Mouse (Mus musculus): Measurements from ENCODE around the gene Ipo4.

Gene Ipo4

GRCm38 (mm10) chr14:55629312-55629711 is 6.4 kb downstream of the Ipo4 start:
- peak; percentile 94 for DNase-seq

- DNase-seq = no peak
These were observed 7.5 kb downstream of the Ipo4 start for GRCm38 (mm10) chr14:55628077-55628827.

GRCm38 (mm10) chr14:55618486-55619195 is 17.1 kb downstream of the Ipo4 start:
- DNase-seq = peak; percentile 31

GRCm38 (mm10) chr14:55617822-55618221 is 17.9 kb downstream of the Ipo4 start, which contains the start of gene Rec8:
TSS of gene Rec8 (plus strand) at chr14:55618037.
- no peak for DNase-seq

DNA sequence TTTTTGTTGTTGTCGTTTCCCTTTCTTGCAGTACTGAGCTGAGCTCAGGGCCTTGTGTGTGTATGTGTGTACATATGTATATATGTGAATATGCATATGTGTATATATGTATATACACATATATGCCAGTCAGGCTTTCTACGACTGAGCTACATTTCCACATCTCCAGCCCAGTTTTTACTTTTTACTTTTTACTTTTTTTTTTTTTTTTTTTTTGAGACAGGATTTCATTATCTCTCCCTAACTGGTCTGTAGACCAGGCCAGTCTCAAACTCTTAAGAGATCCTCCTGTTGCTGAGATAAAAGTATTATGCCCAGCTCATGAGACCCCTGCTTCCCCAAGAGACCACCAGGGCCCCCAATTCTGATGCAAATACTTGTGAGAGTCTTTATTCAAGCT is 18.9 kb downstream of the Ipo4 start:
- no peak for DNase-seq

- DNase-seq = no peak
These were observed 19.9 kb downstream of the Ipo4 start for GRCm38 (mm10) chr14:55615876-55616275.

GRCm38 (mm10) chr14:55614565-55615178 is 21.1 kb downstream of the Ipo4 start:
- DNase-seq = no peak

DNA sequence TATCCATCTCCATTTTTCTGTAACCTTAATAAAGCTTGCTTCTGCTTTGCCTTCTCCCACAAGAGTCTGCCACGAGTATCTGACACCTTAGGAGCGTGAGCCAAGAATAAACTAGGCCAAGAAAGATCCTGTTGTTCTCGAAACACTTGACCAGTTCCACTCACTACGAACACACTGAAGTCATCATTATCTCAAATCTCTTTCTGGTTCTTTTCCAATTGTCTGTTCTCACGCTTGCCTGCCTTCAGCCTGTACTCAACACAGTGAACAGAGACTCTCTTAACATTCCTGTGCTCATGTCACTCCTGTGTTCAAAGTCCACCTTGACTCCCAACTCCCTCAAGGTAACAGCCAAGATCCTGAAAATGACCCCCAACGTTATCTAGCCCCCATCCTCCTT is 22.4 kb downstream of the Ipo4 start:
- no peak for DNase-seq

GRCm38 (mm10) chr14:55608339-55608738 is 27.4 kb downstream of the Ipo4 start:
- DNase-seq = no peak

DNA sequence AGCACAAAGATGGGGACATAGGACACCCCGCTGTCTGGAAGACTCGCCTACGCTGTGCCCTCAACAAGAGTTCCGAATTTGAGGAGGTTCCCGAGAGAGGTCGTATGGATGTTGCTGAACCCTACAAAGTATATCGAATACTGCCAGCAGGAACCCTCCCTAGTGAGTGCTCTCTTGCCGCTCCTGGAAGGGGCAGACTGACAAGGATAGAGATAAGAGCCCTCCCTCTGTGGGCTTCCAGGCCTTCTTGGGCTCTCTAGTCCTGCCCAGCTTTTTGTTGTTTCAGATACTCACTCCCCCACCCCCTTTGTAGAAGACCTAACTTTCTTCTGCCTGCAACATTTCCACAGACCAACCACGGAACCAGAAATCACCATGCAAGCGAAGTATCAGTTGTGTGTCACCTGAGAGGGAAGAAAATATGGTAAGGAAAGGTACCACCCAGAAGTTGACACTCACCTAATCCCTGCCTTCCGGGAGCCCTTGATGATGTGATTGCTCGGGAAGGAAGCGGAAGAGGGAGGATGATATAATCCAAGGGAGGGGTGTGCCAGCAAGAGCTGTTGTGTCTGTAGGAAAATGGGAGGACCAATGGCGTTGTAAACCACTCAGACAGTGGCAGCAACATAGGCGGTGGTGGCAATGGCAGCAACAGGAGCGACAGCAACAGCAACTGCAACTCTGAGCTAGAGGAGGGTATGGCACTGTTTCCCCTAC is 29.9 kb downstream of the Ipo4 start:
- DNase-seq = no peak

DNA sequence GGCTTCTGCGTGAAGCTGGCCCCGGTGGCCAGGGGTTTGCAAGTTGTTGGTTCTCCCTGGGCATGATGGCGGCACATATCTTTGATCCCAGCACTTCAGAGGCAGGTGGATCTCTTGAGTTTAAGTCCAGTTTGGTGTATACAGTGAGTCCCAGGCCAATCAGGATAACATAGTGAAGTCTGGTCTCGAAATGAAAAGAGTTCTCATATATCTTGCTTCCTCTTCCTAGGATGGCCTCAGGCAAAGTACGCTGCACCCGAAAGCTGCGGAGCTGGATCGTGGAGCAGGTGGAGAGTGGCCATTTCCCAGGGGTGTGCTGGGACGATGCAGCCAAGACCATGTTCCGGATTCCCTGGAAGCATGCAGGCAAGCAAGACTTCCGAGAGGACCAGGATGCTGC is 30.9 kb downstream of the Ipo4 start:
- DNase-seq = no peak

DNA sequence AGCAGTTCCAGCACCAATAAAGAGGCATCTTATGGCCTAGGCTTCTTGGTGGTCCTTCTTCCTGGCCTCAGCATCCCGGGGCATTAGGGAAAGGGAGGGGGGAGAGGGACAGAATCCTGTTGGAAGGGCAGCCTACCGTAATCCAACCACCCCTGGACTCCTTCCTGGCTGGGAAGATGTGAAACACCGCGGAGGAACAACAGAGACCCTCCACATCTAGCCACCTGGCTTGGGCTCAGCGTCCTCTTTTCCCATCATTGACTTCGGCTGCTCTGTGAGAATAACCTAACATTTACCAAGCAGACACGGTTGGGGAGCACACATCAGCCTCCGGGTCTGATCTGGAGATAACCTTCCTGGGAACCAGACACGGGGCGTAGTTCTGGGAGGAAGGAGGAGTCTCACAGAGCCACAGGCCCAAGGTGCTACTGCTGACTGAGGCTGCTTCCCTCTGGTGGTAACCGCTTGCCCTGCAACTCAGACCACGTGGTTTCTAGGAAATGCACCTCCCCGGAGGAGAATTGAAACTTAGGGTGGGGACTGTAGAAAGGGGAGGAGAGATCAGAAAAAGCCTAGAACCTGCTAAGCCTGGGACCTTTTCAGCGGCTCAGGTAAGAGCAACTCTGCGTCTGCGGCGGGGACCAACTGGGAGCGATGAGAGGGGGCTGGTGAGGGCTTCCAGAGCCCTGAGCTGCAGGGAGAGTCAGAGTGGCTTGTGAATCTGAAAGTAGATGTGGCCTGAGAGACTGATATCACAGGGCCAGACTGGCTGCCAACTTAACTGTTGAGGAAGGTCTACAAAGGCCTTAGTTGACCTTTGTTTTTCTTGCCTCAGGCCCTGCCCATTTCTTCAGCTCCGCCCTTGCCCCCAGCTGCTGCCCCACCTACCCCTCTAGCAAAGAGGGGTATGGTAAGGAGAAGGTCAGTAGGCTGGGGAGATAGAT is 31.9 kb downstream of the Ipo4 start:
- DNase-seq = peak; percentile 93

GRCm38 (mm10) chr14:55603271-55603632 is 32.5 kb downstream of the Ipo4 start, which contains the start of gene Irf9:
TSS of gene Irf9 (plus strand) at chr14:55603571.
- DNase-seq = no peak

GRCm38 (mm10) chr14:55598521-55599390 is 37.0 kb downstream of the Ipo4 start:
- no peak for DNase-seq

DNA sequence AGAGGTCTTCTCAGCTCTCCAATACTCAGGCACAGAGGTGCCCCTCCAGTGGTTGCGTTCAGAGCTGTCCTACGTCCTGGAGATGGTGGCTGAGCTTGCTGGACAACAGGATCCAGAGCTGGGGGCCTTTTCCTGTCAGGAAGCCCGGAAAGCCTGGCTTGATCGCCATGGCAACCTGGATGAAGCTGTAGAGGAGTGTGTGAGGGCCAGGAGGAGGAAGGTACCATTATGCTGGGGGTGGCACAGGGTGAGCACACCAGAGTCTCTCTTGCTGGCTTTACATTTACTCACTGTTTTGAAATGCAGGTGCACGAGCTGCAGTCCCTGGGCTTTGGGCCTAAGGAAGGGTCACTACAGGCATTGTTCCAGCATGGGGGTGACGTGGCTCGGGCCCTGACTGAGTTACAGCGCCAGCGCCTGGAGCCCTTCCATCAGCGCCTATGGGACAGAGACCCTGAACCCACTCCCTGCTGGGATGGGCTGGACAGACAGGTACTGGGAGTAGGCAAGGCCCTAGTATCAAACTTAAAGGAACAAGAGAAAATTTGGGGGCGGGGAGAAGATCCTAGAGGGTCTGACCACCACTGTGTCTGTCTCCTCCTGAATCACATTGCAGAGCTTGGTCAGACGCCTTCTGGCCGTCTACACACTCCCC is 39.6 kb downstream of the Ipo4 start:
- DNase-seq = no peak

- DNase-seq = no peak
These were observed 43.5 kb downstream of the Ipo4 start for GRCm38 (mm10) chr14:55592226-55592625.

DNA sequence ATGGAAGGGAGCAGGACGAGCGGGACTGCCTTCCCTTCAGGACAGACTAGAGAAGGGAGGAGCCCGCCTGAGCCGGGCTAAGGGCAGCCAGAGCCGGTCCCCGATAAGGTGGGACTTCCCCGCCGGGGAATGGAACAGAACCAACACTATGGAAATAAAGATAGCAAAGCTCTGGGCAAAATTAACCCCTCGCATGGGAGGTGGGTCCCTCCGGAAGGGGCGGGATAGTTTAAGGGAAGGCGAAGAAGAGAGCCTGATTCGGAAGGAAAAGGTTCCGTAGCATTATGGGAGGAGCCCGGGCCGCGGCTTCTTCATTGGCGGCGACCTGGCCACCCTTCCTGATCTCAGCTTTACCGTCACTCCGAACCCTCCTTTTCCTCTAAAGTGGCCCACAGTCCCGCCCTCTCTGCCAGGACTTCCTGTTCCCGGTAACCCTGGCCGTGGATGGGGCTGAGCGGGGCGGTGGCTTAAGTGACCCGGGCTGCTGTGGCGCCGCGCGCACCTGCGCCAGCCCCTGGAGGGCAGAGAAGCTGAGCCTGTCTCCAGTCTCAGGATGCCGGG is 44.3 kb downstream of the Ipo4 start, which contains the start of gene Rnf31:
Gene Rnf31, plus strand, starts transcription at position 378 of the 561 bp plus-strand sequence.
- peak; percentile 83 for DNase-seq

DNA sequence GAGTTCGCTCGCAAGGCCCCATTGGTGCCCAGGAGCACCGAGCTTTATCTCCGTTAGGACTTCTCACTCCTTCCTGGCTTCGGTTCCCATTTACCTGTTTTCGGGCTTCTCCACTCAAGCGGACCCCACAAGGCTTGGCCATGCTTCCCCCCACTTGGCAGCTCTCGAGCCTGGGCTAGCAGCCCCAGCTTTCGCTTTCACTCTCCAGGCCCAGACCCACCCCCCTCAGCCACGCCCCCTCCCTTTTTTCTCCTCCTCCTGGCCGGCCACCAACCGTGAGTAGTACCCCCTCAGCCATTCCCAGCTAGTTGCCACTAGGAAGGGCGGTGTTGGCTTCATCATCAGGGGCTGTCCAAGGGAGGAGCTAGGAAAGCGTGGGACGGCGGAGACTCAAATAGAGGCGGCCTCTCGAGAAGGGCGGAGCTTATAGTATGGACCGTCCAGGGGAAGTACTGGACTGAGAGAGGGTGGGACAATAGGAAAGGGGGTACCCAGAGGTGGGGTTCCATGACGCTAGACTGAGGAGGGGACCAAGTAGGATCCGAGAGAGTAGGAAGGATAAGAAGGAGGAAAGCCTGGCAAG is 44.9 kb downstream of the Ipo4 start, which contains the start of gene Psme2:
Gene Psme2, minus strand, starts transcription at position 366 of the 583 bp plus-strand sequence.
- DNase-seq = peak; percentile 75

- no peak for DNase-seq
These were observed 45.8 kb downstream of the Ipo4 start for GRCm38 (mm10) chr14:55589771-55590448.

Data from thymus, postnatal 4 days (tissue).